Mouse (Mus musculus): ENCODE results near the gene Sytl3. TPM values are rescaled to one million over a fixed set of nuclear protein-coding genes. Genes with fewer than 3 reads are reported as not detected.
"Not testable (repeated sequence)": the region's sequence is repeated elsewhere in the genome, so short reads cannot be mapped to it uniquely, and the experiment has no call there.

The Sytl3 gene
- polyA plus RNA-seq, 1 experiment from 2014 or later, result 0.13 TPM

GRCm38 (mm10) chr17:6630398-6630797 is 28.5 kb upstream of the Sytl3 start:
- H3K9ac ChIP-seq; H3K36me3 ChIP-seq (ENCODE audit: insufficient read depth); H3K9me3 ChIP-seq (ENCODE audit: low read depth, low read length); H3K27me3 ChIP-seq (ENCODE audit: insufficient read depth, low read length); H3K27ac ChIP-seq (ENCODE audit: low read depth); ATAC-seq (ENCODE audit: insufficient read depth); H3K4me2 ChIP-seq; H3K4me3 ChIP-seq (ENCODE audit: low read depth, low read length); DNase-seq; H3K4me1 ChIP-seq (ENCODE audit: insufficient read depth): not testable (repeated sequence)
- WGBS, result 79% methylated on average over 4 of the region's 4 CpGs

DNA sequence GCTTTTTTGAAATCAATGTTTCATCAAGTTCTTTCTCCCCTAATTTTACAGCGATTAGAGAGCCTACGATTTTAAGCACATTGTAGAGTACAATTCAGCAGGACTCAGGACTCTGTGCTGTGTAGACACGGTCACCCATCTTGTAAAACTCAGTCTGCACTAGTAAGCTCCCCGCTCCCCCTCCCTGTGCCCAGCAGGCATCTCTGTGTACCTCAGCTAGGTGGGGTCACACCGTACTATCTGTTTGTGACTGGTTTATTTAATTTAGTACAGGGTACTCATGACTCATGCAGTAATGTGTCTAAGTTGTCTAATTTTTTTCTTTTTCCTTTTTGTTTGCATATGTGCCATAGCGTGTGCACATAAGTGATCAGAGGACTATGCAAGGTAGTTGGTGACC is 26.0 kb upstream of the Sytl3 start:
- not testable (repeated sequence) for H3K9me3 ChIP-seq (ENCODE audit: low read depth, low read length); H3K27ac ChIP-seq (ENCODE audit: low read depth); H3K36me3 ChIP-seq (ENCODE audit: insufficient read depth); ATAC-seq (ENCODE audit: insufficient read depth); H3K27me3 ChIP-seq (ENCODE audit: insufficient read depth, low read length); H3K9ac ChIP-seq; H3K4me2 ChIP-seq; H3K4me1 ChIP-seq (ENCODE audit: insufficient read depth); DNase-seq; H3K4me3 ChIP-seq (ENCODE audit: low read depth, low read length)
- 89% methylated on average over 6 of the region's 6 CpGs for WGBS

- H3K4me3 ChIP-seq (ENCODE audit: low read depth, low read length); H3K9me3 ChIP-seq (ENCODE audit: low read depth, low read length); H3K27ac ChIP-seq (ENCODE audit: low read depth); ATAC-seq (ENCODE audit: insufficient read depth); H3K4me2 ChIP-seq; H3K36me3 ChIP-seq (ENCODE audit: insufficient read depth); DNase-seq; H3K4me1 ChIP-seq (ENCODE audit: insufficient read depth); H3K9ac ChIP-seq; H3K27me3 ChIP-seq (ENCODE audit: insufficient read depth, low read length): not testable (repeated sequence)
- 88% methylated on average over 1 of the region's 4 CpGs for WGBS
Observed at GRCm38 (mm10) chr17:6635781-6636180, 23.1 kb upstream of the Sytl3 start.

DNA sequence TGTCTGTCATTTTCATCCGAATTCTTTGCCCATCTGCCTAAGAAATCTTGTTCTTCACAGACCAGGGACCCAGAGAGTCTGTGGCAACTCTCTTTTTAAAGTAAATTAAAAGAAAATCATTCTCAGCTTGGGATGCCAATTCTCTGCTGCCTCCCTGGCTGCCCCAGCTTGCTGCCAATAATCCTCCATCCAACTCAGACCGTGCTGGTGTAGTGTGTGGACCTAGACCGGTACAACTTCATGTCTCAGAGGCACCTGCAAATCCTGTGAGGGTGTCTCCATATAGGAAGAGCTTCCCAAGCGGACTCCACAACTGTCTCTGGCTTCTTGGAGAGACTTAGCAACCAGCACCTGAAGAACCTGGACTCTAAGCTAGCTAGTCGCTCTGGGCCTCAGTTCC is 22.0 kb upstream of the Sytl3 start:
- DNase-seq, result no peak
- Histone ChIP-seq H3K36me3 (ENCODE audit: insufficient read depth) (no peaks in the 10 kb centered on the region), H3K27me3 (ENCODE audit: insufficient read depth, low read length) (no peaks in the 10 kb centered on the region), H3K27ac (ENCODE audit: low read depth) (no peak overlapping the region), H3K9ac (no peak overlapping the region), H3K4me3 (ENCODE audit: low read depth, low read length) (no peak overlapping the region), H3K4me2 (no peak overlapping the region), H3K4me1 (ENCODE audit: insufficient read depth) (no peaks in the 10 kb centered on the region), H3K9me3 (ENCODE audit: low read depth, low read length) (0 out of 2 replicates have a peak, but pooled peaks cover 4% of the 10 kb centered on the region)
- WGBS, result 73% methylated on average over 5 of the region's 5 CpGs
- ATAC-seq (ENCODE audit: insufficient read depth), result no peak
- no peak for TF ChIP-seq CTCF (IDR thresholded peaks at IDR 0.05; ENCODE audit: low read depth)

DNA sequence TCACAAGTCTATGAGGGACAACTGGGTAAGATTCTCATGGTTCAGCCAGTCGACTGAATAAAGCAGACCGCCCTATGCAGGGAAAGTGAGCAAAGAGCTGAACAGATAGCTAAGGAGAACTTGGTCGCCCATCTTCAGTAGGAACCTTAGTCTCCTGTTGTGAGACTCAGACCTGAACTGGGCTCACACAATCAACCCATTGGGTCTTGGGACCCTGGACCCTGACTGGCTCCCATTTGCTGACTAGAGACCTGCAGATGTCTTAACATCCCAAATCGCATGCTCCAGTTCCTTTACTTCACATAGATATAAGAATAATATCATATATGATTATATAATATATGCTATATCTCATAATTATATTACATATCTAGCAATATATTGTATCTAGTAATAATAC is 21.5 kb upstream of the Sytl3 start:
- H3K27ac ChIP-seq (ENCODE audit: low read depth); H3K4me1 ChIP-seq (ENCODE audit: insufficient read depth); H3K36me3 ChIP-seq (ENCODE audit: insufficient read depth); H3K4me2 ChIP-seq; H3K4me3 ChIP-seq (ENCODE audit: low read depth, low read length); H3K9me3 ChIP-seq (ENCODE audit: low read depth, low read length); DNase-seq; ATAC-seq (ENCODE audit: insufficient read depth); H3K9ac ChIP-seq; H3K27me3 ChIP-seq (ENCODE audit: insufficient read depth, low read length): not testable (repeated sequence)
- WGBS, result 96% methylated on average over 4 of the region's 4 CpGs

DNA sequence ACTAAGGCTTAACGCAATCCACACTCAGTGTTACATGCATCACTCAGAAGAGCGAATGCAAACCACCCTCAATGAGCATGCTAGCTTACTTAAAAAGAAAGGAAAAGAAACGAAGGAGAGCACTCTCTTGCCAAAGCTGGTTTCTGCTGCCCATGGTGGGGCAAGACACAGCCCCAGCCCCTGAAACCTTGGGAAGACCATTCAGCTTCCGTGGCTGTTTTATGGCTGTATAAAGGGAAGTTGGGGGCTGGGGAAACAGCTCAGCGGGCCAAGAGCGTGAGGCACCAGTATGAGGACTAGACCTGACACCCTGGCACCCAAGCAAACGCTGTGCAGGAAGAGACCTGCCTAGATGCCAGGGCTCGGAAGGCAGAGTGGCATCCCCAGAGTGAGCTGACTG is 20.4 kb upstream of the Sytl3 start:
- WGBS, result 90% methylated on average over 8 of the region's 8 CpGs

DNA sequence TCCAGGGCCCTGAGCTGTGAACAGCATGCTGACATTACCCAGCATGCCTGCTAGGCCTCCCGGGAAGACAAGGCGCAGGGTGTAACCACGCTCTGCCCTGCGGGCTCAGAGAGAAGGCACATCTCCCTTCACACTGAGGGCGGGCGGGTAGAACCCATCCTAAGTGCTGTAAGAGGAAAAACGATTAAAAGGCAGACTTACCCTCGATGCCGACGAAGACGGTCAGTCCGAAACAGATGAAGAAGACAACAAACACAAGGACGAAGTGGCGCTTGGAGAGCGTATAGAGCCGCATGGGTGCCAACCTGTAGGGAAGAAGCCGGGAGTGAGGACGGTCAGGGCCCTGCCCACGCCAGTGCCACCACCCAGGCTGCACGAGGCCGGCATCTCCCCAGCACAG is 19.4 kb upstream of the Sytl3 start:
- H3K4me1 ChIP-seq (ENCODE audit: insufficient read depth); H3K4me2 ChIP-seq; H3K9ac ChIP-seq; DNase-seq; ATAC-seq (ENCODE audit: insufficient read depth); H3K4me3 ChIP-seq (ENCODE audit: low read depth, low read length); H3K9me3 ChIP-seq (ENCODE audit: low read depth, low read length); H3K27me3 ChIP-seq (ENCODE audit: insufficient read depth, low read length); H3K36me3 ChIP-seq (ENCODE audit: insufficient read depth); H3K27ac ChIP-seq (ENCODE audit: low read depth): not testable (repeated sequence)
- WGBS, result 91% methylated on average over 11 of the region's 21 CpGs

More for the DNA sequence above, 20.4 kb upstream of the Sytl3 start:
- H3K36me3 ChIP-seq (ENCODE audit: insufficient read depth); H3K9ac ChIP-seq; H3K4me1 ChIP-seq (ENCODE audit: insufficient read depth); H3K27me3 ChIP-seq (ENCODE audit: insufficient read depth, low read length); DNase-seq; ATAC-seq (ENCODE audit: insufficient read depth); H3K9me3 ChIP-seq (ENCODE audit: low read depth, low read length); H3K4me2 ChIP-seq; H3K4me3 ChIP-seq (ENCODE audit: low read depth, low read length); H3K27ac ChIP-seq (ENCODE audit: low read depth): not testable (repeated sequence)

GRCm38 (mm10) chr17:6640044-6640637 is 18.8 kb upstream of the Sytl3 start:
- not testable (repeated sequence) for H3K4me3 ChIP-seq (ENCODE audit: low read depth, low read length); ATAC-seq (ENCODE audit: insufficient read depth); H3K4me2 ChIP-seq; DNase-seq; H3K4me1 ChIP-seq (ENCODE audit: insufficient read depth); H3K9me3 ChIP-seq (ENCODE audit: low read depth, low read length); H3K27me3 ChIP-seq (ENCODE audit: insufficient read depth, low read length); H3K9ac ChIP-seq; H3K27ac ChIP-seq (ENCODE audit: low read depth); H3K36me3 ChIP-seq (ENCODE audit: insufficient read depth)
- WGBS, result 84% methylated on average over 10 of the region's 10 CpGs

DNA sequence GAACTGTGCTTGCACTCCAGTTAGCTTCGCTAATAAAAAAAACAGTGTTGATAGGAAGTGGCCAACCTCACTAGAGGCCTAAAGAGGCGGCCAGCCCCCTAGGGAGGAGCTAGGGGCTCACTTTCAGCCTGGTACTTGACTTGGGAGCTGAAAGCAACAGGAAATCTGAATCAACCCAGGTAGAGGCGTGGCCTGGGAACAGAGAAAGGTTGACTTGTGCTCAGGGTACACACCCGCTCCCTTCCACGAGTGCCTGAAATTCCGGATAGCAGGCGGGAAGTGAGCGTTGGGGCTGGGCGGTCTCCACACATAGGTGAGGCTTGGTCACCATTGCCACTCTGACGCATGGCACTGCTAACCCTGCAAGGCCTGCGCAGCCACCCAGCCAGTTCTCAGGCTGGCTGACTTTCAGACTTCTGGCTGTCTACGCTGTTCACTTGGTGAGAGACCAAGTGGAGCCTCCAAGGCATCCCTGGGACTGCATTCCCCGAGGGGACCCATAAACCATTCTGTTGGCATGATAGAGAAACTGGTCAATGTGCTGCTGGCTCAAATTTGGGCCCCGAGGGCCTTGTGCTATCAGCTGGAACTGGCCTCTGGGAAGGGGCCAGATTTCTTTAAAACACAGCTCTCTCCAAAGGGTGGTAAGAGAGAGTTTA is 18.0 kb upstream of the Sytl3 start:
- 69% methylated on average over 14 of the region's 14 CpGs for WGBS
- not testable (repeated sequence) for H3K27me3 ChIP-seq (ENCODE audit: insufficient read depth, low read length); H3K36me3 ChIP-seq (ENCODE audit: insufficient read depth); H3K9me3 ChIP-seq (ENCODE audit: low read depth, low read length); H3K4me3 ChIP-seq (ENCODE audit: low read depth, low read length); H3K4me2 ChIP-seq; H3K9ac ChIP-seq; H3K4me1 ChIP-seq (ENCODE audit: insufficient read depth)
- H3K27ac ChIP-seq (ENCODE audit: low read depth), result peak overlapping the region; percentile 36; the same call in 1 of the 2 replicates
- peak; percentile 89 for ATAC-seq (ENCODE audit: insufficient read depth)
- DNase-seq, result peak; percentile 30

DNA sequence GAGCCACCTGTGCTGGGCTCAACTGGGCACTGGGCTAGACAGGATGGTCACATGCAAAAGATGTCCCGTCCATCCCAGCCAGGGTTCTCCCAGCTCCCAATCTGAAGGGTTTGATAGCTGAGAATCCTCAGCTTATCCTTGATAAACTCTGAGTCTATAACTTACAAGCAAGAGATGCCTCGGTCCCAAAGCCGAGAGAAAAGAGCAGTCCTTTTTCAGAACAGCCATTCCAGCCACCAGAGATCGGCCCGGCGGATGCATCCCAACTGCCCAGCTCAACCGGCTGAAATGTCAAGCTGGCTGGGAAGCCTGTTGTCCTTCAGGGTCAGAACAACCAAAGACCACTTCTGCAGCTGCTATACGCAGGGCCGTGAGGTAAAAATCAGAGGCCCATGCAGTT is 14.7 kb upstream of the Sytl3 start:
- H3K27me3 ChIP-seq (ENCODE audit: insufficient read depth, low read length); ATAC-seq (ENCODE audit: insufficient read depth); H3K9ac ChIP-seq; H3K36me3 ChIP-seq (ENCODE audit: insufficient read depth); DNase-seq; H3K4me2 ChIP-seq; H3K27ac ChIP-seq (ENCODE audit: low read depth); H3K4me3 ChIP-seq (ENCODE audit: low read depth, low read length); H3K9me3 ChIP-seq (ENCODE audit: low read depth, low read length); H3K4me1 ChIP-seq (ENCODE audit: insufficient read depth): not testable (repeated sequence)
- 81% methylated on average over 7 of the region's 9 CpGs for WGBS

- DNase-seq; H3K27ac ChIP-seq (ENCODE audit: low read depth); H3K4me1 ChIP-seq (ENCODE audit: insufficient read depth); ATAC-seq (ENCODE audit: insufficient read depth); H3K4me2 ChIP-seq; H3K27me3 ChIP-seq (ENCODE audit: insufficient read depth, low read length); H3K36me3 ChIP-seq (ENCODE audit: insufficient read depth); H3K4me3 ChIP-seq (ENCODE audit: low read depth, low read length); H3K9ac ChIP-seq; H3K9me3 ChIP-seq (ENCODE audit: low read depth, low read length): not testable (repeated sequence)
- WGBS, result 82% methylated on average over 4 of the region's 4 CpGs
Observed at GRCm38 (mm10) chr17:6644673-6645072, 14.2 kb upstream of the Sytl3 start.

All from lung, embryonic 14.5 days (tissue).